Mouse (Mus musculus) midbrain, embryonic 15.5 days (tissue): ENCODE measurements around the gene F2. TPM values are rescaled to one million over a fixed set of nuclear protein-coding genes. Genes with fewer than 3 reads are reported as not detected.

Source experiments
- ATAC-seq: fragments of 200-750 bp; cut with Nextera tagmentation; replicated peaks from 2 replicates; pipeline ENCODE4 v1.8.0; 2017; ENCODE audit warnings: moderate TSS enrichment
- H3K27ac ChIP-seq: fragments of 300-500 bp; sonication (generic); 2 replicates; pipeline ENCODE4 v1.5.1; 2015; ENCODE audit warnings: mild to moderate bottlenecking, inconsistent platforms
- H3K27me3 ChIP-seq: fragments of 300-500 bp; sonication (generic); replicated peaks from 2 replicates; pipeline ENCODE4 v1.6.1; 2015; ENCODE audit warnings: inconsistent platforms
- H3K36me3 ChIP-seq: fragments of 300-500 bp; sonication (generic); replicated peaks from 2 replicates; pipeline ENCODE4 v1.6.1; 2015; ENCODE audit warnings: inconsistent platforms
- H3K4me1 ChIP-seq: fragments of 300-500 bp; sonication (generic); 2 replicates; pipeline ENCODE4 v1.6.1; 2015; ENCODE audit warnings: inconsistent platforms
- H3K4me2 ChIP-seq: fragments of 300-500 bp; sonication (generic); 2 replicates; pipeline ENCODE4 v1.6.1; 2015; ENCODE audit warnings: inconsistent platforms, mild to moderate bottlenecking, moderate library complexity
- H3K4me3 ChIP-seq: fragments of 300-500 bp; sonication (generic); 2 replicates; pipeline ENCODE4 v1.5.1; 2015; ENCODE audit warnings: mild to moderate bottlenecking, inconsistent platforms
- H3K9ac ChIP-seq: fragments of 300-500 bp; sonication (generic); 2 replicates; pipeline ENCODE4 v1.6.1; 2015; ENCODE audit warnings: mild to moderate bottlenecking, inconsistent platforms
- H3K9me3 ChIP-seq: fragments of 300-500 bp; sonication (generic); 2 replicates; pipeline ENCODE4 v1.6.1; 2016; ENCODE audit warnings: inconsistent platforms
- WGBS: fragments of 180-500 bp; shearing (Covaris S2); methylation state at CpG from one replicate; pipeline ENCODE4 v1.1.7; 2015; ENCODE audit warnings: mixed read lengths; 5-methylcytosine and 5-hydroxymethylcytosine counted together
- polyA plus RNA-seq: library from polyadenylated mRNA; unstranded; fragments of >200 nt; fragmentation: Nextera tagmentation; extraction: Ambion mirVana; gene quantifications from 2 replicates; pipeline ENCODE4 v1.2.1, GENCODE M21; 2015

F2 gene
- 0.21 and 0.33 TPM in 2 replicates for polyA plus RNA-seq

DNA sequence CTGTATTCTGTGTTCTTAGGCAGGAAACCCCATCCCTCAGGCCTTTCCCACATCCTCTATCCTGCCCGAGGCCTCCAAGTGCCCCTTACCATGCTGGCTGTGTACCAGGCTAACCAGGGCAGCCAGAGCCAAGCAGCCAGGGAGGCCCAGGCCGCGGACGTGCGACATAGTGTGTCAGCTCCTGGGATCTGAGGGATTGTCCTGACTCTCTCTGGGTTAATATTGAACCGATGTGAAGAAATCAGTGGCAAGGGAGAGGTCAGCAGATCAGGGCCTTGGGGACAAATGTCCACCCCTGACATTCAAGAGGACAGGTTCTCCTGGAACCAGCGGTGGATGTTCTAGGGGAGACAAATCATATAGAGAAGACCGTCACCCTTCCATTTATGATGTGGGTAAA is at the start of gene F2:
TSS of gene F2 (minus strand) at position 186 of the 400 bp plus-strand sequence.
- H3K9ac ChIP-seq, result no peak within 1 kb of the TSS
- no peaks in the 10 kb centered on the region for H3K9me3 ChIP-seq
- H3K27me3 ChIP-seq, result no peaks in the 10 kb centered on the region
- H3K4me3 ChIP-seq, result no peak within 1 kb of the TSS
- WGBS, result 92% methylated on average over 8 of the region's 8 CpGs
- no peaks in the 10 kb centered on the region for H3K4me1 ChIP-seq
- no peak for ATAC-seq
- H3K4me2 ChIP-seq, result no peak within 1 kb of the TSS
- H3K36me3 ChIP-seq, result no peaks in the 10 kb centered on the region
- no peak within 1 kb of the TSS for H3K27ac ChIP-seq

DNA sequence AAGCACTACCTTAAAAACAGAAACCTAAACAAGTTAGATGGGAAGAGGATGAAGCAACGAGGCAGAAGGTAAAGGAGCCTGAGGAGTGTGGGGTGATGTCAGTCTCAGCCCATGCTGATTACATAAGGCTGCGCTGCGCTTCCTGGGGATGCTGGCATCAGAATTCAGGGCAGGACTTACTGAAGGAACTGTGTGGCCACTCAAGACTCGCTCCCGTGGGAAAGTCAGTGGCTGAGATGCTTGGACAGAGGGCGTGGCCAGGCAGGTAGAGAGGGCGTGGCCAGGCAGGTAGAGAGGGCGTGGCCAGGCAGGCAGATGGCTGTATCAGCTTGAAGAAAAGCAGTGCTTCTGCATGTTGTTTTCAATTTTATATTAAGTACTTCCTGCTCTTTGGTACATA is 47.7 kb upstream of the F2 start:
- Histone ChIP-seq H3K27ac (no peak overlapping the region), H3K4me3 (no peak overlapping the region), H3K27me3 (no peaks in the 10 kb centered on the region), H3K4me1 (no peaks in the 10 kb centered on the region), H3K4me2 (no peak overlapping the region), H3K36me3 (peaks cover 31% of the 10 kb centered on the region; the same call in 1 of the 2 replicates), H3K9me3 (no peaks in the 10 kb centered on the region), H3K9ac (no peak overlapping the region)
- 77% methylated on average over 8 of the region's 8 CpGs for WGBS
- no peak for ATAC-seq

DNA sequence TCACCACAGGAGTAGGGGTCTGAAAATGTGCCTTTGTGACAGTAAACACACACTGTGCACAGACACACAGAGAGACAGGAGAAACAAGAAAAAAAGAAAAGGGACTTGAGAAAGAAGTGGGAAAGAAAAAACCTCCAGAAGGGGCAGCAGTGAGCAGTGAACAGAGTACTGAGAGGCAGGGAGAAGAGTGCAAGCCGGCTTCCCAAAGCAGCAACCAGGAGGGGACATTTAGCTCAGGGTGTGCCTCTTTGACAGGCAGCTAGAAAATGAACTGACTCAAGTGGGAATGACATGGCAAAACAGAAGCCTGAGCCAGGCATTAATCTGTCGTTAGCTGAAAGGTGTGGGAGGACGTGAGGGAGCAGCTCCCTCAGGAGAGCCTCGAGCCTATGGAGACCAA is 46.6 kb upstream of the F2 start:
- H3K27me3 ChIP-seq, result no peaks in the 10 kb centered on the region

DNA sequence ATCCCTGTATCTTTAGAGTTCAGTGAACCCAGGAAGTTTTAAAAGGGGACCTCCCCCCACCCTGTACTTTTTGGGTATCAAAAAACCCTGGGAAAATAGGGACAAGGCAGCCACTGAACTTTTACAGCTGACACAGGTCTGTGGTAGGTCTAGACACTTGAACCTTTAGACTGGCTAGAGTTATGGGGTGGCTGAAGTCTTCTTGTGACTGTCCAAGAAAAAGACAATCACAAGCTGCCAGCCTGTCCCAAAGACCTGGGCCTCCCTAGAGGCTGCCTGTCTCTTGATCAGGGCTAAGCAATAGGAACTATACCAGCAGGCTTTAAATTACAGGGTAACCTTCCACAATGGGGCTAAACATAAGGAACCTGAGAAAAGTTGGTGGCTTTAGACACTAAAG is 40.7 kb upstream of the F2 start:
- no peak overlapping the region for H3K4me2 ChIP-seq
- no peaks in the 10 kb centered on the region for H3K27me3 ChIP-seq
- H3K4me1 ChIP-seq, result no peaks in the 10 kb centered on the region
- no peak overlapping the region for H3K4me3 ChIP-seq
- H3K27ac ChIP-seq, result no peak overlapping the region
- no peaks in the 10 kb centered on the region for H3K9me3 ChIP-seq
- peaks cover 24% of the 10 kb centered on the region for H3K36me3 ChIP-seq
- H3K9ac ChIP-seq, result no peak overlapping the region
- no peak for ATAC-seq

More for the DNA sequence above, 46.6 kb upstream of the F2 start:
- WGBS, result 61% methylated on average over 4 of the region's 4 CpGs
- no peak overlapping the region for H3K4me3 ChIP-seq
- no peak for ATAC-seq
- peaks cover 32% of the 10 kb centered on the region for H3K36me3 ChIP-seq
- no peak overlapping the region for H3K4me2 ChIP-seq
- no peak overlapping the region for H3K27ac ChIP-seq
- no peak overlapping the region for H3K9ac ChIP-seq
- H3K4me1 ChIP-seq, result no peaks in the 10 kb centered on the region
- H3K9me3 ChIP-seq, result no peaks in the 10 kb centered on the region

DNA sequence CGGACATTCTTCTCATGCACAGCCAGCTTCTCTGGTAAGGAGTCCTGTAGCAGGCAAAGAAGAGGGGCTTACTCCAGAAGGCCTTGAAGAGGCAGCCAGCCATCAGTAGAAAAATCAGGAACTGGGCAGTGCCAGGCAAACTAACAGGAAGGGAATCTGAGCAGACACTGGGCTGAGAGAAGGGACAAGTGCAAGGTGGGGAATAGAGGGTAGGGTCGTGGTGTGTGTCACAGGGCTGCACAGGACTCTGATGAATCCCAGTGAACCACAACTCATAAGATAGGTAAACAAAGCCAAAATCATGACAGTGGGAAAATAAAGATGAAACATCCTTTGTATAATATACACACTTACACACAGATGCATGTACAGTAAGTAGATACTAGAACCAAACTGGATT is 40.2 kb upstream of the F2 start:
- H3K36me3 ChIP-seq, result peaks cover 24% of the 10 kb centered on the region
- H3K4me2 ChIP-seq, result no peak overlapping the region
- no peaks in the 10 kb centered on the region for H3K9me3 ChIP-seq
- 78% methylated on average over 2 of the region's 2 CpGs for WGBS
- no peak for ATAC-seq
- no peaks in the 10 kb centered on the region for H3K27me3 ChIP-seq
- H3K4me3 ChIP-seq, result no peak overlapping the region
- H3K27ac ChIP-seq, result no peak overlapping the region
- no peaks in the 10 kb centered on the region for H3K4me1 ChIP-seq
- H3K9ac ChIP-seq, result no peak overlapping the region

DNA sequence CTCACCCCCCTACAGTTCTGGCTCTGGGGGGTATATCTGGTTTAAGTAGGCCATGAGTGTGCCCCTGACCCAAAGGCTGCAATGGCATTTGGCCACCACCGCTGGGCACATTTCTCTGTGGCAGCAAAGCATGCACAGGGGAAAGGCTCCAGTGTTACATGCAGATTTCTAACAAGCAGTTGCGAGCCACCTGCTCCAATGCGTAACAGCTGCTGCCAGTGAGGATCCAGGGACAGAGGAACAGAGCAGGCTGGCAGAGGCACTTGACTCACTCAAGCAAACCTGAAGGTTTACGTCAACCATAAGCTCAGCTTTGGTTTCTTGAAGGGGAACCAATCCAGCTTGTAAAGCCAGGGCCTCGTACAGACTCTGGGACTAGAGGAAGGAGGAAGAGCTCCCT is 38.7 kb upstream of the F2 start:
- H3K4me3 ChIP-seq, result no peak overlapping the region
- no peak overlapping the region for H3K27ac ChIP-seq
- no peak overlapping the region for H3K4me2 ChIP-seq
- 89% methylated on average over 5 of the region's 5 CpGs for WGBS
- H3K27me3 ChIP-seq, result no peaks in the 10 kb centered on the region
- H3K4me1 ChIP-seq, result no peaks in the 10 kb centered on the region
- peaks cover 29% of the 10 kb centered on the region for H3K36me3 ChIP-seq
- ATAC-seq, result no peak
- no peaks in the 10 kb centered on the region for H3K9me3 ChIP-seq
- no peak overlapping the region for H3K9ac ChIP-seq

DNA sequence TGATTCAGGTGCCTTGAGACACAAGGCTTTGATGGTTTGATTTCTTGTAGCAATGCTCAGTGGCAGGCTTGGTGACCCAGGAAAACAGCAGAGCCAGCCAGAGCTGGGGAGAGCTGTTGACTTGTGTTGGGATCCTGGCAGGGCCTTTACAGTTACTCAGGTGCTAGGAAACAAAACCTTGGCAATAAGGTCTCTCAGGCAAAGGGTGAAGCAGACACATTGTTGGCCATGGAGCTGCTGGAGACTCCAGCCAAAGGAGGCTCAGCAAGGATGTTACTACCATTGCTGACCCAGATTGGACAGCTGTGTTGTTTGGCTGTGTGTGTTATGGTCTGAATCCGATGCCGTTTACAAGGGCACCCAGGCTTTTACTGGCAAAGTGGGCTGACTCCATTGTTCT is 37.4 kb upstream of the F2 start:
- Histone ChIP-seq H3K9ac (no peak overlapping the region), H3K4me3 (no peak overlapping the region), H3K4me2 (no peak overlapping the region), H3K4me1 (no peaks in the 10 kb centered on the region), H3K36me3 (peaks cover 36% of the 10 kb centered on the region), H3K27me3 (no peaks in the 10 kb centered on the region), H3K27ac (no peak overlapping the region), H3K9me3 (no peaks in the 10 kb centered on the region)
- WGBS, result 90% methylated on average over 2 of the region's 2 CpGs
- ATAC-seq, result no peak

GRCm38 (mm10) chr2:91670038-91670437 is 33.8 kb upstream of the F2 start:
- Histone ChIP-seq H3K4me2 (no peak overlapping the region), H3K36me3 (peaks cover 39% of the 10 kb centered on the region), H3K27ac (no peak overlapping the region), H3K27me3 (no peaks in the 10 kb centered on the region), H3K9ac (no peak overlapping the region), H3K9me3 (no peaks in the 10 kb centered on the region), H3K4me1 (no peaks in the 10 kb centered on the region), H3K4me3 (no peak overlapping the region)
- WGBS, result 94% methylated on average over 6 of the region's 6 CpGs
- ATAC-seq, result no peak

DNA sequence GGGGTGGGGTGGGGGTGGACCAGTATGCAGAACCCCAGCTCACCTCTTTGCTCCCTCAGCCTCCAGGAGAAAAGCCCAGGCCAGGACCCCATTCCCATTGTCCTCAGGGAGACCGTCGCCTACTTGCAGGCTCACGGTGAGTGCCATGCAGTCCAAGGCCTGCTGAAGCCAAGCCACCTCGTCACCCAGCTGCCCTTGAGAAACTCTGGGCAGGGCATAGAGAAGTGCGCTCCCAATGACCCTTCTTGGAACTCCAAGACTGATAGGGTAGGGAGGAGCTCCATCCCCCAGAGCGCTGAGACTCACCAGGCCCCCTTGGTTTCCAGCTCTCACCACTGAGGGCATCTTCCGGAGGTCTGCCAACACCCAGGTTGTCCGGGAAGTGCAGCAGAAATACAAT is 33.1 kb upstream of the F2 start:
- no peaks in the 10 kb centered on the region for H3K9me3 ChIP-seq
- no peak for ATAC-seq
- no peak overlapping the region for H3K9ac ChIP-seq
- no peak overlapping the region for H3K27ac ChIP-seq
- no peak overlapping the region for H3K4me2 ChIP-seq
- WGBS, result 93% methylated on average over 8 of the region's 8 CpGs
- H3K27me3 ChIP-seq, result no peaks in the 10 kb centered on the region
- H3K4me1 ChIP-seq, result no peaks in the 10 kb centered on the region
- peaks cover 46% of the 10 kb centered on the region for H3K36me3 ChIP-seq
- no peak overlapping the region for H3K4me3 ChIP-seq

GRCm38 (mm10) chr2:91667747-91668146 is 31.5 kb upstream of the F2 start:
- Histone ChIP-seq H3K4me3 (no peak overlapping the region), H3K9ac (no peak overlapping the region), H3K4me1 (no peaks in the 10 kb centered on the region), H3K27me3 (no peaks in the 10 kb centered on the region), H3K27ac (no peak overlapping the region), H3K4me2 (no peak overlapping the region), H3K36me3 (peaks cover 55% of the 10 kb centered on the region), H3K9me3 (no peaks in the 10 kb centered on the region)
- 73% methylated on average over 2 of the region's 2 CpGs for WGBS
- ATAC-seq, result no peak

DNA sequence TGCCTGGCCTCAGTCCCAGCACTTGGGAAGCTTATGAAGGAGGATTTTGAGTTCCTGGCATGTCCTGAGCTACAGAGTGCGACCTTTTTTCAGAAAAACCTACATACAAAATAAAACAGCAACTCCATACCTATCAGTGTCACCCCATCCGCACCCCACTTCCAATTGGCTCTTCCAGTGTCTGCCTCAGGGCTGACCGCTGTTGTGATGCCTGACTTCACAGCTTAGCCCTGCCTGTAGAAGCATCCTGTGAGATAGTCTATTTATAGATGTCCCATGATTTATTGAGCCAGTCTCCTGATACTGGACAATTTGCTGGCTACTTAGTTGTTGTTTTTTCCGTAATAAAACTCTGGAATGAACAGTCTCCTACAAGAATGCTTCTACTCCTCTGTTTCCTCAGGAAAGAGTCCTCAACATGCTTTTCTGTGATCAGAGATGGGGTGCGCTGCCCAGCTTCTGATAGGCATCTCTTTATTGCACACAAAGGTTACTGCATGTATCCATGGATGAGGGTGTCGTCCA is 30.2 kb upstream of the F2 start:
- Histone ChIP-seq H3K9ac (no peak overlapping the region), H3K4me2 (no peak overlapping the region), H3K36me3 (peaks cover 63% of the 10 kb centered on the region), H3K4me1 (no peaks in the 10 kb centered on the region), H3K27me3 (no peaks in the 10 kb centered on the region), H3K4me3 (no peak overlapping the region), H3K9me3 (no peaks in the 10 kb centered on the region), H3K27ac (no peak overlapping the region)
- ATAC-seq, result no peak
- WGBS, result 97% methylated on average over 6 of the region's 6 CpGs

DNA sequence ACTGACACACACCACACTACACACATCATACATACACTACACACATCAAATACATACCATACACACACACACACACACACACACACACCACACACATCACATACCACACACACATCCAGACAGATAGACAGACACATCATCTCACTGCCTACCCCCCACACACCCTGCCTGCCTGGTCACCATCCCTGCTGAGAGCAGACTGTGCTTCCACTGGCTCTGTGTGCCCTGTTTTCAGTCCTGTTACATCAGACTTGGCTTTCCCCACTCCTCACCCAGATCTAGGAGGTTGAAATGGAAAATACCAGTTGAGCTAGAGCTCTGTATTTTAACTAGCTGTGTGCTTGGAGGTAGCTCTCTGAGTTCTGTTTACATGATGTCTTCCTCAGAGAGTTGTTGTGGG is 28.6 kb upstream of the F2 start:
- no peak for ATAC-seq
- Histone ChIP-seq H3K9me3 (no peaks in the 10 kb centered on the region), H3K27me3 (no peaks in the 10 kb centered on the region), H3K9ac (no peak overlapping the region), H3K4me1 (no peaks in the 10 kb centered on the region), H3K4me2 (no peak overlapping the region), H3K4me3 (no peak overlapping the region), H3K36me3 (peaks cover 58% of the 10 kb centered on the region), H3K27ac (no peak overlapping the region)

- WGBS, result 94% methylated on average over 6 of the region's 6 CpGs
- H3K4me2 ChIP-seq, result no peak overlapping the region
- H3K4me1 ChIP-seq, result no peaks in the 10 kb centered on the region
- ATAC-seq, result no peak
- no peak overlapping the region for H3K9ac ChIP-seq
- H3K36me3 ChIP-seq, result peaks cover 61% of the 10 kb centered on the region
- H3K9me3 ChIP-seq, result no peaks in the 10 kb centered on the region
- H3K4me3 ChIP-seq, result no peak overlapping the region
- H3K27ac ChIP-seq, result no peak overlapping the region
- H3K27me3 ChIP-seq, result no peaks in the 10 kb centered on the region
Observed at GRCm38 (mm10) chr2:91660981-91661380, 24.8 kb upstream of the F2 start.
